Mouse (Mus musculus): ENCODE results near the gene Trim66.

- TF ChIP-seq CTCF (IDR thresholded peaks at IDR 0.05; ENCODE audit: extremely low read depth, insufficient read depth, low read length), result no peak
- TF ChIP-seq POLR2A (IDR thresholded peaks at IDR 0.05; ENCODE audit: extremely low read depth, insufficient read depth, low read length), result no peak
Observed at GRCm38 (mm10) chr7:109399299-109399698, 108.6 kb downstream of the Trim66 start.
